Mouse (Mus musculus) stomach, embryonic 14.5 days (tissue): Measurements from ENCODE around the gene Lcor. TPM values are rescaled to one million over a fixed set of nuclear protein-coding genes. Genes with fewer than 3 reads are reported as not detected.

Source experiments
- ATAC-seq: fragments of 200-750 bp; cut with Nextera tagmentation; 2 replicates; pipeline ENCODE4 v1.8.0; 2017; ENCODE audit warnings: low read depth, moderate TSS enrichment; ENCODE audit not compliant: insufficient number of reproducible peaks, insufficient read depth, low FRiP score
- H3K27ac ChIP-seq: fragments of 300-500 bp; sonication (generic); 2 replicates; pipeline ENCODE4 v1.5.1; 2014; ENCODE audit warnings: mild to moderate bottlenecking, low read length, moderate library complexity, mixed read lengths
- H3K27me3 ChIP-seq: fragments of 300-500 bp; sonication (generic); 2 replicates; pipeline ENCODE4 v1.6.1; 2014; ENCODE audit warnings: low read length, control low read depth, mixed read lengths; ENCODE audit not compliant: control insufficient read depth, insufficient read depth
- H3K36me3 ChIP-seq: fragments of 300-500 bp; sonication (generic); 2 replicates; pipeline ENCODE4 v1.6.1; 2014; ENCODE audit warnings: mild to moderate bottlenecking, control low read depth, low read length, moderate library complexity, mixed read lengths; ENCODE audit not compliant: control insufficient read depth, insufficient read depth
- H3K4me1 ChIP-seq: fragments of 300-500 bp; sonication (generic); 2 replicates; pipeline ENCODE4 v1.6.1; 2014; ENCODE audit warnings: low read length, control low read depth, mixed read lengths; ENCODE audit not compliant: control insufficient read depth, insufficient read depth
- H3K4me2 ChIP-seq: fragments of 300-500 bp; sonication (generic); replicated peaks from 2 replicates; pipeline ENCODE4 v1.6.1; 2014; ENCODE audit warnings: low read depth, low read length, control low read depth
- H3K4me3 ChIP-seq: fragments of 300-500 bp; sonication (generic); 2 replicates; pipeline ENCODE4 v1.5.1; 2014; ENCODE audit warnings: low read depth, low read length, control low read depth
- H3K9ac ChIP-seq: fragments of 300-500 bp; sonication (generic); replicated peaks from 2 replicates; pipeline ENCODE4 v1.6.1; 2014; ENCODE audit warnings: low read depth, mild to moderate bottlenecking, control low read depth, low read length, moderate library complexity, mixed read lengths
- H3K9me3 ChIP-seq: fragments of 300-500 bp; sonication (generic); 2 replicates; pipeline ENCODE4 v1.6.1; 2016; ENCODE audit warnings: low read depth, low read length, control low read depth; ENCODE audit not compliant: control insufficient read depth
- WGBS: fragments of 180-500 bp; shearing (Covaris S2); extraction: QIAGEN DNeasy Blood & Tissue Kit; methylation state at CpG from one replicate; pipeline ENCODE4 v1.1.7; 2014; 5-methylcytosine and 5-hydroxymethylcytosine counted together
- polyA plus RNA-seq: library from polyadenylated mRNA; unstranded; fragments of >200 nt; fragmentation: Nextera tagmentation; extraction: Ambion mirVana; gene quantifications from 2 replicates; pipeline ENCODE4 v1.2.1, GENCODE M21; 2014

Lcor gene
- polyA plus RNA-seq, 1 experiment from 2014 or later, result 20.6 TPM

GRCm38 (mm10) chr19:41482909-41483444 lies 540 bp downstream of the Lcor start:
- Histone ChIP-seq H3K27ac (peak overlapping the region; percentile 98), H3K27me3 (no peaks in the 10 kb centered on the region), H3K9ac (peak overlapping the region; percentile 87), H3K4me2 (peak overlapping the region; percentile 86), H3K36me3 (no peaks in the 10 kb centered on the region), H3K4me3 (peak overlapping the region; percentile 87), H3K4me1 (peaks cover 15% of the 10 kb centered on the region), H3K9me3 (no peaks in the 10 kb centered on the region)
- ATAC-seq, result peak; percentile 64
- WGBS, result 1% methylated on average over 35 of the region's 91 CpGs

- peak overlapping the region; percentile 87 for H3K9ac ChIP-seq
- no peaks in the 10 kb centered on the region for H3K27me3 ChIP-seq
- peak overlapping the region; percentile 87 for H3K4me3 ChIP-seq
- H3K27ac ChIP-seq, result peak overlapping the region; percentile 98
- H3K36me3 ChIP-seq, result no peaks in the 10 kb centered on the region
- WGBS, result 1% methylated on average over 29 of the region's 30 CpGs
- H3K4me2 ChIP-seq, result peak overlapping the region; percentile 86
- H3K9me3 ChIP-seq, result no peaks in the 10 kb centered on the region
- peaks cover 15% of the 10 kb centered on the region for H3K4me1 ChIP-seq
- peak; percentile 15; the same call in 1 of the 2 replicates for ATAC-seq
Observed at GRCm38 (mm10) chr19:41483445-41484040, 1.1 kb downstream of the Lcor start.

- Histone ChIP-seq H3K9me3 (no peaks in the 10 kb centered on the region), H3K4me1 (peaks cover 15% of the 10 kb centered on the region), H3K27me3 (no peaks in the 10 kb centered on the region), H3K4me3 (peak overlapping the region; percentile 87; the same call in 1 of the 2 replicates), H3K27ac (no peak overlapping the region), H3K4me2 (peak overlapping the region; percentile 86), H3K9ac (no peak overlapping the region), H3K36me3 (no peaks in the 10 kb centered on the region)
- no peak for ATAC-seq
- WGBS, result 14% methylated on average over 5 of the region's 5 CpGs
Observed at GRCm38 (mm10) chr19:41484361-41484760, 1.9 kb downstream of the Lcor start.

DNA sequence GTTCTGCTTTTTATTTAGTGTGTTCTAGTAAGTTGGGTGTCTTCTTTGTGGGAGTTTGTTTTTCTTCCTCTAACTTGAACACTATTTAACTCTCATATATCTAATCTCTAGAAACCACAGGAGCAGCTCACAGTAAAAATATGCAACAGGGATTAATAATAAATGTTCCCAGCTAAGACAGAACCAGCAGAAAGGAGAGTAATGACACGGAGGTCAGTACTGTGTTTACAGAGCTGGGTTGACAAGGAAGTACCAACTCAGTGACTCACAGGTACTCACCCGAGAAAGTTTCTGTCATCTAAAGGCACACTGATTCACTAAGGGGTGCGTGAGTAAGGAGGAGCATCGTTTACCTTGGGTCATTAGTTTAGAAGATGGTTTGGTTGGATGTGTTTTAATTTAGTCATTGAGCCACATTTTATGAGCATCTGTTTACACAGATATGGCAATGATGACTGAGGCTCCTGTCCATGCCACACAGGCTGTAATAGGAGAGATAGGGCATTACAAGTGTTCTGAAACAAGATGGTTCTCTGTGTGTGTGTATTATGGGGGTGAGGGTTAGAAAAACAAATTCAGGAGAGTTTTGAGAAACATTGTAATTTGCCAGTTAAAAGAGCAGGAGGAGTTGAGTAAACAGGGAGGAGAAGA lies 13.1 kb downstream of the Lcor start:
- Histone ChIP-seq H3K27ac (no peak overlapping the region), H3K36me3 (no peaks in the 10 kb centered on the region), H3K4me3 (no peak overlapping the region), H3K4me1 (peaks cover 4% of the 10 kb centered on the region; the same call in 1 of the 2 replicates), H3K9me3 (no peaks in the 10 kb centered on the region), H3K27me3 (no peaks in the 10 kb centered on the region), H3K4me2 (no peak overlapping the region), H3K9ac (no peak overlapping the region)
- 28% methylated on average over 4 of the region's 4 CpGs for WGBS
- 0 out of 2 replicates have a peak, but pooled peaks have one; percentile 49 for ATAC-seq

GRCm38 (mm10) chr19:41496058-41496457 lies 13.6 kb downstream of the Lcor start:
- ATAC-seq, result no peak
- Histone ChIP-seq H3K9ac (no peak overlapping the region), H3K27ac (no peak overlapping the region), H3K9me3 (no peaks in the 10 kb centered on the region), H3K36me3 (no peaks in the 10 kb centered on the region), H3K4me2 (no peak overlapping the region), H3K4me3 (no peak overlapping the region), H3K27me3 (no peaks in the 10 kb centered on the region), H3K4me1 (peaks cover 4% of the 10 kb centered on the region; the same call in 1 of the 2 replicates)

- Histone ChIP-seq H3K9ac (no peak overlapping the region), H3K4me2 (no peak overlapping the region), H3K9me3 (no peaks in the 10 kb centered on the region), H3K27me3 (no peaks in the 10 kb centered on the region), H3K4me3 (no peak overlapping the region), H3K27ac (no peak overlapping the region), H3K36me3 (no peaks in the 10 kb centered on the region; the same call in 1 of the 2 replicates), H3K4me1 (no peaks in the 10 kb centered on the region)
- no peak for ATAC-seq
- 93% methylated on average over 8 of the region's 8 CpGs for WGBS
Observed at GRCm38 (mm10) chr19:41507872-41508271, 25.4 kb downstream of the Lcor start.

- H3K4me2 ChIP-seq, result no peak overlapping the region
- no peaks in the 10 kb centered on the region for H3K9me3 ChIP-seq
- no peak overlapping the region for H3K9ac ChIP-seq
- H3K4me1 ChIP-seq, result no peaks in the 10 kb centered on the region
- WGBS, result 100% methylated on average over 1 of the region's 1 CpGs
- H3K27me3 ChIP-seq, result no peaks in the 10 kb centered on the region
- H3K4me3 ChIP-seq, result no peak overlapping the region
- H3K27ac ChIP-seq, result no peak overlapping the region
- ATAC-seq, result no peak
- H3K36me3 ChIP-seq, result no peaks in the 10 kb centered on the region
Observed at GRCm38 (mm10) chr19:41514836-41515235, 32.4 kb downstream of the Lcor start.

DNA sequence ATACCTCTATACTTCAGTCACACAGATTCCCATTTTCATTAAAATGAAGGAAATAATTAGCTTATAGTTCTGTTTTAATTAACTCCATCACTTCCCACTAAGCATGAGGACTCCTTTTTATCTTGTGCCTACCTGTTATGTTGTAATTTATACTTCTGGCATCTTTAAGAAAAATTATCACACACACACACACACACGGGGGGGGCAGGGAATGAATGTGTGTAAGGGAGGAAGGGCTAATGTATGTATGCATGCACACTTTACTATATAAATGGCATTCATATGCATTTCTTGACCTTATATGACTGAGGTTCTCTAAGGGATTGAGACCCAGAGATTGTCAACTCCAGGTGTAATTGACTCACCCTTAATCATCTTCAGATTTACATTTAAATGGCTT lies 33.1 kb downstream of the Lcor start:
- no peak overlapping the region for H3K9ac ChIP-seq
- no peak for ATAC-seq
- H3K4me2 ChIP-seq, result no peak overlapping the region
- H3K4me3 ChIP-seq, result no peak overlapping the region
- H3K27me3 ChIP-seq, result no peaks in the 10 kb centered on the region
- H3K27ac ChIP-seq, result no peak overlapping the region
- no peaks in the 10 kb centered on the region for H3K36me3 ChIP-seq
- 79% methylated on average over 1 of the region's 1 CpGs for WGBS
- H3K9me3 ChIP-seq, result no peaks in the 10 kb centered on the region
- H3K4me1 ChIP-seq, result no peaks in the 10 kb centered on the region
